In the genomic region with DNA sequence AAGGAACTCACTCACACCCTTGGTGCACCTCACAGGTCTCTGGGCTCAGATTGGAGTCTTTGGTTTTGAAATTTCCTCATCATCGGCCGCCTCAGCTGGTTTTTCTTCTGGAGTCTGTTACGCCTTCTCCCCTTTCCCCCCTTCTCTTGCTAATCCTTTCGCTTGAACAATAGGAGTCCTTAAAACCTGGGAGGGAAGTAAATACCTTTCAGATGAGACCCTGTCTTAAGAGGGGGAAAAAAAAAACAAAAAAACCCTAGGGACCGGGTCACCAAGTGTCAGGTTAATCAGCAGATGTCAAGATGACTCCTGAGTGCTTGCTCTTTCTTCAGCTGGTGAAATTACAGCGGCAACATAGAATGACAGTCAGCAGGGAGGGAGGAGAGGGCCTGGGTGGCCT, we compare ENCODE assay signal across 21 mouse cellular contexts. TPM values are rescaled to one million over a fixed set of nuclear protein-coding genes. Genes with fewer than 3 reads are reported as not detected.
DNase-seq lines count a peak whose midpoint lies in the region; ATAC-seq and TF ChIP-seq lines count a peak whose summit lies in the region.
"Had no signal": no experiment of that assay in that cellular context is flagged by ENCODE, and none has a peak within 500 bp of the region (broad histone marks: within the 10 kb centered on the region; RNA-seq: fewer than 3 reads in every experiment).

No protein-coding gene starts in this region.

- H3K4me3 ChIP-seq in kidney, adult 2 months (ENCODE audit: insufficient read depth, low read depth, low read length): no peak overlapping the region
- no peak overlapping the region for H3K4me3 ChIP-seq in lung, postnatal 0 days (ENCODE audit: low read depth, low read length)
- H3K4me3 ChIP-seq in embryonic facial prominence, embryonic 15.5 days (replicated peaks): no peak overlapping the region
- no peak overlapping the region for H3K4me3 ChIP-seq in stomach, embryonic 16.5 days (replicated peaks; ENCODE audit: low read length)
- H3K4me3 ChIP-seq in heart, embryonic 12.5 days: no peak overlapping the region
- H3K4me3 ChIP-seq: embryonic facial prominence, embryonic 12.5 days; heart, embryonic 13.5 days; hindbrain, embryonic 13.5 days had no signal

- H3K4me2 ChIP-seq in lung, postnatal 0 days (replicated peaks; ENCODE audit: low read depth, low read length): 0 out of 2 replicates have a peak overlapping the region, but pooled peaks have one; percentile 8
- H3K4me2 ChIP-seq in embryonic facial prominence, embryonic 15.5 days (replicated peaks): no peak overlapping the region
- H3K4me2 ChIP-seq in stomach, embryonic 16.5 days (ENCODE audit: low read depth, low read length): peak overlapping the region; percentile 16; the same call in 1 of the 2 replicates
- H3K4me2 ChIP-seq in heart, embryonic 12.5 days: no peak overlapping the region
- H3K4me2 ChIP-seq: embryonic facial prominence, embryonic 12.5 days; heart, embryonic 13.5 days; hindbrain, embryonic 13.5 days had no signal

- 0 out of 2 replicates have a peak overlapping the region, but pooled peaks have one; percentile 57 for H3K27ac ChIP-seq in kidney, adult 2 months (ENCODE audit: insufficient read depth, low read depth, low read length)
- H3K27ac ChIP-seq in lung, postnatal 0 days (ENCODE audit: low read length): peak overlapping the region; percentile 80
- peak overlapping the region; percentile 45 for H3K27ac ChIP-seq in embryonic facial prominence, embryonic 15.5 days (replicated peaks)
- peak overlapping the region; percentile 86 for H3K27ac ChIP-seq in stomach, embryonic 16.5 days (ENCODE audit: low read length)
- no peak overlapping the region for H3K27ac ChIP-seq in heart, embryonic 12.5 days (ENCODE audit: poor library complexity, severe bottlenecking)
- H3K27ac ChIP-seq: embryonic facial prominence, embryonic 12.5 days; heart, embryonic 13.5 days; hindbrain, embryonic 13.5 days had no signal

- TF ChIP-seq POLR2A in kidney, adult 2 months (IDR thresholded peaks at IDR 0.05; ENCODE audit: low read depth, low read length): no peak

- DNase-seq in kidney, adult 2 months: no peak
- DNase-seq in kidney, adult 18-20 months: no peak
- peak; percentile 53 for DNase-seq in lung, postnatal 0 days (ENCODE audit: low spot score)
- DNase-seq in lung, postnatal 25 days (ENCODE audit: low spot score): no peak
- no peak for DNase-seq in frontal cortex, adult 2 months (ENCODE audit: extremely low spot score in 1 of 2, low spot score in 1 of 2)
- DNase-seq: cerebellum, adult 8-10 months; gastrocnemius, postnatal 10 days; heart, adult 11 months; kidney, postnatal 25 days; liver, postnatal 0 days; right cerebral cortex, postnatal 4 days; thymus, adult 2 months had no signal

- TF ChIP-seq CTCF in kidney, adult 2 months (conservative IDR thresholded peaks at IDR 0.05; ENCODE audit: insufficient read depth, insufficient read length, low read depth, low read length): no peak
- no peak for TF ChIP-seq CTCF in lung, postnatal 0 days (IDR thresholded peaks at IDR 0.05)

- no peaks in the 10 kb centered on the region for H3K9me3 ChIP-seq in lung, postnatal 0 days (ENCODE audit: low read length)
- no peaks in the 10 kb centered on the region for H3K9me3 ChIP-seq in embryonic facial prominence, embryonic 15.5 days (replicated peaks)
- no peaks in the 10 kb centered on the region for H3K9me3 ChIP-seq in stomach, embryonic 16.5 days (replicated peaks; ENCODE audit: control insufficient read depth, low read length)
- H3K9me3 ChIP-seq in heart, embryonic 12.5 days (replicated peaks): no peaks in the 10 kb centered on the region
- H3K9me3 ChIP-seq: embryonic facial prominence, embryonic 12.5 days; heart, embryonic 13.5 days; hindbrain, embryonic 13.5 days had no signal

- TF ChIP-seq EP300 in lung, postnatal 0 days (IDR thresholded peaks at IDR 0.05): 0 out of 2 replicates have a peak, but pooled peaks have one; percentile 24

- ATAC-seq in lung, postnatal 0 days: no peak
- ATAC-seq in embryonic facial prominence, embryonic 15.5 days (ENCODE audit: insufficient number of reproducible peaks, low FRiP score, low TSS enrichment, low read depth): no peak
- no peak for ATAC-seq in stomach, embryonic 16.5 days (ENCODE audit: insufficient read depth, low FRiP score)
- ATAC-seq in heart, embryonic 12.5 days (ENCODE audit: insufficient number of reproducible peaks, low FRiP score): no peak
- ATAC-seq: CD4-positive, CD25-positive, alpha-beta regulatory T cell, adult 4 months; inflammation-experienced regulatory T-cells, adult 6 months; liver, postnatal 0 days; midbrain, embryonic 16.5 days had no signal

- WGBS in kidney, adult 2 months: 65% methylated on average over 6 of the region's 6 CpGs
- WGBS in lung, postnatal 0 days: 32% methylated on average over 6 of the region's 6 CpGs
- 30% methylated on average over 6 of the region's 6 CpGs for WGBS in embryonic facial prominence, embryonic 15.5 days
- 47% methylated on average over 6 of the region's 6 CpGs for WGBS in stomach, embryonic 16.5 days
- 30% methylated on average over 6 of the region's 6 CpGs for WGBS in heart, embryonic 12.5 days

- H3K36me3 ChIP-seq in kidney, adult 2 months (ENCODE audit: control insufficient read depth, insufficient read depth, low read length): no peaks in the 10 kb centered on the region
- H3K36me3 ChIP-seq in lung, postnatal 0 days (ENCODE audit: insufficient read depth, low read length): no peaks in the 10 kb centered on the region
- H3K36me3 ChIP-seq in embryonic facial prominence, embryonic 15.5 days: no peaks in the 10 kb centered on the region
- H3K36me3 ChIP-seq in stomach, embryonic 16.5 days (ENCODE audit: control insufficient read depth, insufficient read depth, low read length): no peaks in the 10 kb centered on the region
- H3K36me3 ChIP-seq in heart, embryonic 12.5 days: no peaks in the 10 kb centered on the region
- H3K36me3 ChIP-seq: embryonic facial prominence, embryonic 12.5 days; heart, embryonic 13.5 days; hindbrain, embryonic 13.5 days had no signal

- no peak overlapping the region for H3K9ac ChIP-seq in lung, postnatal 0 days (replicated peaks; ENCODE audit: low read depth)
- H3K9ac ChIP-seq in embryonic facial prominence, embryonic 15.5 days: no peak overlapping the region
- no peak overlapping the region for H3K9ac ChIP-seq in stomach, embryonic 16.5 days (ENCODE audit: low read length)
- H3K9ac ChIP-seq in heart, embryonic 12.5 days: no peak overlapping the region
- H3K9ac ChIP-seq: embryonic facial prominence, embryonic 12.5 days; heart, embryonic 13.5 days; hindbrain, embryonic 13.5 days; liver, postnatal 0 days had no signal

- peaks cover 38% of the 10 kb centered on the region for H3K4me1 ChIP-seq in kidney, adult 2 months (ENCODE audit: control insufficient read depth, insufficient read depth, low read length)
- peaks cover 14% of the 10 kb centered on the region; the same call in 1 of the 2 replicates for H3K4me1 ChIP-seq in lung, postnatal 0 days (ENCODE audit: insufficient read depth, low read depth, low read length)
- H3K4me1 ChIP-seq in embryonic facial prominence, embryonic 15.5 days: peaks cover 40% of the 10 kb centered on the region
- H3K4me1 ChIP-seq in stomach, embryonic 16.5 days (ENCODE audit: control insufficient read depth, insufficient read depth, low read length): peaks cover 26% of the 10 kb centered on the region
- peaks cover 10% of the 10 kb centered on the region for H3K4me1 ChIP-seq in heart, embryonic 12.5 days (replicated peaks)

- no peaks in the 10 kb centered on the region for H3K27me3 ChIP-seq in kidney, adult 2 months (replicated peaks; ENCODE audit: control insufficient read depth, insufficient read depth, low read length)
- H3K27me3 ChIP-seq in lung, postnatal 0 days (replicated peaks; ENCODE audit: insufficient read depth, low read length): no peaks in the 10 kb centered on the region
- H3K27me3 ChIP-seq in embryonic facial prominence, embryonic 15.5 days: no peaks in the 10 kb centered on the region
- no peaks in the 10 kb centered on the region for H3K27me3 ChIP-seq in stomach, embryonic 16.5 days (ENCODE audit: control insufficient read depth, insufficient read depth, low read length)
- no peaks in the 10 kb centered on the region for H3K27me3 ChIP-seq in heart, embryonic 12.5 days (replicated peaks)
- H3K27me3 ChIP-seq: embryonic facial prominence, embryonic 12.5 days; heart, embryonic 13.5 days; hindbrain, embryonic 13.5 days had no signal

RNA-seq across cellular contexts. Expression of a gene that starts 14.0 kb away (rescaled TPM):
- 68.7 and 81.7 TPM in 2 replicates for polyA plus RNA-seq in kidney, adult 2 months (2012; rRNA removed)
- polyA plus RNA-seq in lung, postnatal 0 days (2015; fragmentation: Nextera tagmentation; extraction: Ambion mirVana): 88.2 and 106 TPM in 2 replicates
- polyA plus RNA-seq in embryonic facial prominence, embryonic 15.5 days (2015; fragmentation: Nextera tagmentation; extraction: Ambion mirVana): 60.8 and 72.0 TPM in 2 replicates
- 215 and 267 TPM in 2 replicates for polyA plus RNA-seq in stomach, embryonic 16.5 days (2015; fragmentation: Nextera tagmentation; extraction: Ambion mirVana)
- 0.87 and 1.4 TPM in 2 replicates for polyA plus RNA-seq in heart, embryonic 12.5 days (2016; fragmentation: Nextera tagmentation; extraction: Ambion mirVana)
- polyA plus RNA-seq in frontal cortex, adult 2 months (2012; rRNA removed): 0.97 and 1.3 TPM in 2 replicates

RNA-seq across cellular contexts. Expression of a gene that starts 43.9 kb away (rescaled TPM):
- polyA plus RNA-seq in kidney, adult 2 months (2012; rRNA removed): 34.0 and 102 TPM in 2 replicates
- 8.0 and 9.0 TPM in 2 replicates for polyA plus RNA-seq in lung, postnatal 0 days (2015; fragmentation: Nextera tagmentation; extraction: Ambion mirVana)
- polyA plus RNA-seq in embryonic facial prominence, embryonic 15.5 days (2015; fragmentation: Nextera tagmentation; extraction: Ambion mirVana): 11.1 and 22.1 TPM in 2 replicates
- polyA plus RNA-seq in stomach, embryonic 16.5 days (2015; fragmentation: Nextera tagmentation; extraction: Ambion mirVana): 13.4 and 26.5 TPM in 2 replicates
- 2.8 and 4.1 TPM in 2 replicates for polyA plus RNA-seq in heart, embryonic 12.5 days (2016; fragmentation: Nextera tagmentation; extraction: Ambion mirVana)
- 51.1 and 60.7 TPM in 2 replicates for polyA plus RNA-seq in frontal cortex, adult 2 months (2012; rRNA removed)

Comparison
In these comparisons a context has a peak if more than half of its experiments do, and no peak if none do; other contexts are left out.
1. H3K4me2 ChIP-seq: peak in lung, postnatal 0 days (single experiment) and stomach, embryonic 16.5 days (single experiment); none in embryonic facial prominence, embryonic 15.5 days (single experiment) and heart, embryonic 12.5 days (single experiment).
2. RNA of a gene that starts 14.0 kb away (polyA plus RNA-seq): 215 to 267 TPM in stomach, embryonic 16.5 days, 88.2 to 106 TPM in lung, postnatal 0 days, 60.8 to 72.0 TPM in embryonic facial prominence, embryonic 15.5 days and 68.7 to 81.7 TPM in kidney, adult 2 months; 0.87 to 1.4 TPM in heart, embryonic 12.5 days and 0.97 to 1.3 TPM in frontal cortex, adult 2 months; every median in the first group is over 10 times any median in the second.